Mouse (Mus musculus): ENCODE data around the gene Il17f. TPM values are rescaled to one million over a fixed set of nuclear protein-coding genes. Genes with fewer than 3 reads are reported as not detected.
"Not testable (repeated sequence)": the region's sequence is repeated elsewhere in the genome, so short reads cannot be mapped to it uniquely, and the experiment has no call there.

Il17f gene
- total RNA-seq, 2 experiments from 2014 or later, result not detected

DNA sequence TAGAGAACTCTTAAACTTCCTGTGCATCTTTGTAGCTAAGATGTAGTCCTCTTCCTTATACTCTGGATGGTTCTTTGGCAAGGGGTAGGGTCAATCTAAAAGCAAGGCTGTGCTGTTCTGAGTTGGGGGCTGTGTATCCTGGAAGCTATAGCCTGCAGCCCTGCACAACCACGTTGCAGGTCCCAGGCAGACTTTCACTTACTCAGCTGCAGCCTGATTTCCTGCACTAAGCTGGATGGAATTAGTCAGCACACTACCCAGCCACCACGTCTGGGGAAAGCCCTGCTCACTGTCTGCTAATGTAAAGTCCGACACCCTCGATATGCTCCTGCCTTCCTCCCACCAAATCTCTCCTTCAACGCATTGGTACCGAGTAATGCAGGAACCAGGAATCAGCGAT, 997 bp upstream of the Il17f start:
- ATAC-seq (replicated peaks; ENCODE audit: low FRiP score, poor library complexity, severe bottlenecking), result no peak

GRCm38 (mm10) chr1:20788419-20788818, 2.0 kb downstream of the Il17f start:
- ATAC-seq (replicated peaks; ENCODE audit: low FRiP score, poor library complexity, severe bottlenecking), result no peak

DNA sequence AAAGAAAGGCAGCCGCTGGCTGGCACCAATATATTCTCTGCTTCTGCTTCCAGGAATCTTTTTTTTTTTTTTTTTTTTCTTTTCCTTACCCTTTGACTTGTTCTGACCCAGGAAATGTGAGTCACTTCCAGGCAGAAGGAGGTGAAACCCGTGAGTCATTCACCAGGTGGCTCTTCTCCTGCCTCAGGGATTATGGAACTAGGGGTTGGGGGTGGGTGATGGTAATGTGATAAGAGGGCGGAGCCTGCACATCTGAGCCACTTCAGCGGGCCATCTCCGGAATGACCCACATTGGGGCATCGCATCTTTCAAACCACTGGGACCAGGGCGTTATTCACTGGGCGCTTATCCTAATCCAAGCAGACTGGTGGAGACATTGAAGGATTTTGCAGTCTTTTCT, 3.4 kb downstream of the Il17f start:
- no peak for ATAC-seq (replicated peaks; ENCODE audit: low FRiP score, poor library complexity, severe bottlenecking)

DNA sequence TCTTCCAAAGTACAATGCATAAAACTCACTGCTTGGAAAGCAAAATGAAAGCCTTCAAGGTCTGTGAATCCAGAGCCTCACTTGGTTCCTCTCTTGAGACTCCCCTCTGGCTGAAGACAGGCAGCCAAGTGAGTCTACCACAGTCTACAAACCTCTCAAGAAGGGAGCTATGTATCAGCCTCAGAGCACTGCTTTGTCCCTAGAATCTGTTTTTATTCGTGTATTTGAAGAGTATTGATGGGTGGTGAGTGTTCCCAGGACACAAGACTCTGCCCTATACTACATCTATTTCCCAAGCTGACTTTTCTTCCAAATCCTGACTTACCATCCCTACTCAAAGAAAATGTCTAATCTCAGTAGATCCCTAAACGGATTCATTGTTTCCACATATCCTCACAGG, 12.1 kb downstream of the Il17f start:
- ATAC-seq (replicated peaks; ENCODE audit: low FRiP score, poor library complexity, severe bottlenecking), result no peak

DNA sequence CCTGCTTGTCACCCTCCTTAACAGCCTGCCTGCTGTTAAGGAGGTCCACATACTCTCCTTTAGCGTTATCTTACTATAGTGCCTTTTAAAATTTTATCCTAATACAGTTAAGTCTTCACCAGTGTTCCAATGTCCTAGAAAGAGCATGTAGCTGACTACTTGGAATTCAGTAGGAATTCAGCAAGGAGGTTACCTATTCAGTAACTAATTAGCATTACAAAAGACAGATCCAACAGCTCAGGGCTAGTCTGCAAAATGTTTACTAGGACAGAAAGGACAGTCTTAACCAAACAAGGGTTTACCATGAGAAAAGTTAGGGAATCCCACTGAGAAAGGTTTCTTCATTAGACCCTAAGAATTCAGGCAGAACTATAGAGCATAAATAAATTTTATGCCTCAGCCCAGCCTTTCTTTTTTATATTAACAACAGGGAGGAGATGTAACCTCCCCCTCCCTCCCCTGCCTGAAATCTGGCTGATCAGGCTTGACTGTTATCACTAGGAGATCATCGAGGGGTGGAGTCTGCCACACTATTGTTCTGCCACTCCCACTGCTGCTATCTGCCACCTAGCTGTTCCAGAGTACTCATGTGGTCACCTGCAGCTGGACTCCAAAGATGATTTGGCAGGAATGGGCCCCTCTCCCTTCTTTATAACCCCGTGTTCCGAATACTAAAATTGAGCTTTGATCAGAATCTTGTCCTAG, 16.2 kb downstream of the Il17f start:
- ATAC-seq (replicated peaks; ENCODE audit: low FRiP score, poor library complexity, severe bottlenecking), result not testable (repeated sequence)

DNA sequence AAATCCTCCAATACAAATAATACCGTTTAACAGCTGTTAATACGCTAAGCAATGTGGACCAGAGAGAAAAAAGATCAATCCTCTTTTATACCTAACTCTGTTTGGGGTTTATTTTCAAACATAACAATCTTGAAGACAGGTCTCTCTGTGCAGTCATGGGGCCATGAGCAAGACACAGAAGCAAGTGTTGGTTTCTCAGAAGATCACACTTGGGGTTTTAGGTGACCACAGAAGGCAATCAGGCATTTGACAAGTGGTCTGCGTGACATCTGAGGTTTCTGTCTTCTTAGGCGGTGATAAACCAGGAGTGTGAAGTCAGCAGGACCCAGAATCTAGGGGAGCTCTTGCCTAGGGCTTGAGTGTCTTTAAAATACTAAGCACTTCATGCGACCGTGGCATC, 23.9 kb downstream of the Il17f start:
- ATAC-seq (replicated peaks; ENCODE audit: low FRiP score, poor library complexity, severe bottlenecking), result no peak

GRCm38 (mm10) chr1:20761411-20761810, 29.0 kb downstream of the Il17f start:
- no peak for ATAC-seq (replicated peaks; ENCODE audit: low FRiP score, poor library complexity, severe bottlenecking)

- ATAC-seq (replicated peaks; ENCODE audit: low FRiP score, poor library complexity, severe bottlenecking), result no peak
Measured at GRCm38 (mm10) chr1:20760331-20760730, 30.1 kb downstream of the Il17f start.

DNA sequence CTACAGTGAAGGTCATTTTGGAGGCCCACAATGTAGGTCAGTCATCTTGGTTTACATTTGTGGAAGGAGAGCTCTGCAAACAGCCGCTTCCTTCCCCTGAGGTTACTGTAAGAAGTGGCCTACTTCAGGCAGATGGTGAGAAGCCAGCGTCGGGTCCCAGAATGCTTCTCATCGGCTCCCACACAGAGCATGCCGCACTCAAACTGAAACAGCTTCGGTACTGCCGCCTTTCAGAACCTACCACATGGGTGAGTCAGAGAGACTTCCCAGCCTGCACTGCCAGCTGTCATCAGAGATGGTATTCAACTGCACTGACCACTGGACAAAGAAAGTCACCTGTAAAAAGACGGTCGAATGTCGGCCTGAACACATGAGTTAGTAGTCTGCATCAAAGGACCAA, 30.6 kb downstream of the Il17f start:
- no peak for ATAC-seq (replicated peaks; ENCODE audit: low FRiP score, poor library complexity, severe bottlenecking)

DNA sequence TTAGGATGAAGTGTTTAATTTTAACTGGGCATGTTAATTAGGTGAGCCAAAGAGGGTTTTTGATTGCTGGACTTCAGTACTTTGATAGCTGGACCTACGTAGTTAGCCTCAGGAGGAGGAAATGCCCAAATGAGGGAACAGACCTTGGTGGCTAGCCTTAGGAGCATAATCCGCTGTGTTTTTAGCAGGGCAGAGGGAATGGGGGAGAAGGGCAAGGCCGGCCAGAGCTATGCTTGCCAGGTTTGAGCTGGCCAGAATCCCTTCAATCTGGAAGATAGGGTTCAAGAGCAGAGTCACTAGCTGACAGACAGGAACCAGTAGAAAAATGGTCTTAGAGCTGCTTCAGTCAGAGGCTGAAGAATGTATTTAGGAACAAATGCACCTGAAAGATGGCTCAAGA, 32.8 kb downstream of the Il17f start:
- ATAC-seq (replicated peaks; ENCODE audit: low FRiP score, poor library complexity, severe bottlenecking), result no peak

- no peak for ATAC-seq (replicated peaks; ENCODE audit: low FRiP score, poor library complexity, severe bottlenecking)
Measured at GRCm38 (mm10) chr1:20754439-20754838, 36.0 kb downstream of the Il17f start.

DNA sequence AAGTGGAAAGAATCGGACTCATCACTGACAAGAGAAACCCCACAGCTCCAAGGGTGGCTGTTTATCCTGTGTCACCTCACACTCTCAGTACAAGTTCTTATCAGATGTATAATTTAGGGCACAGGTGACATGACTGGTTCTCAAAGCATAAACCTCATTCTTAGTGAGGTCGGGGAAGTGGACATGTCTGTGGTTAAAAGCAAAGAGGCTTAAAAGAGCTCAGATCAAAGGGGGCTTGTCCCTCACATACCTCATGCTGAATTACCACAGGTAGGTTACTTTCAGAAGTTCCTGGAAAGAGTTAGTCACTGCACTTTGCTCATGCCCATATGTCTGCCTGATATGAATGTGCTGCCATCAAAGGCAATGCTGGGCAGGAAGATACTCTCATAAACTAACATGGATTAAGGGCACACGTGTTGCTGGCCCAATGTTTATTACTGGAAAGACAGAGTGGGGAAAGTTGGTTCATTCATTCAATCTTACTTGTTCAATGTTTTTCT, 49.9 kb downstream of the Il17f start:
- ATAC-seq (replicated peaks; ENCODE audit: low FRiP score, poor library complexity, severe bottlenecking), result no peak

DNA sequence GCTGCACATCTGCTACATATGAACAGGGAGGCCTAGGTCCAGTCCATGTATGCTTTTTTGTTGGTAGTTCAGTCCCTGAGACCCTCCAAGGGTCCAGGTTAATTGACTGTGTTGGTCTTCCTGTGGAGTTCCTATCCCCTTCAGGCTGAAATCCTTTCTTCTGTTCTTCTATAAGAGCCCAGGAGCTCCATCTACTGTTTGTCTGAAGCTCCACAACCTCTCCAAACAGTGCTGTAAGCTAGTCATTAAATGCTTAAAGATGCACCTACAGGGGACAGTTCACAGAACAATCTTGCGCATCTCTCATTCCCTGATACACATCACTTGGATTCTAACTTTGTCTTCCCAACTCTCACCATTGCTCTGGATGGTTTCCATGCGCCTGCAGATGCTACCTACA, 51.9 kb downstream of the Il17f start:
- no peak for ATAC-seq (replicated peaks; ENCODE audit: low FRiP score, poor library complexity, severe bottlenecking)

DNA sequence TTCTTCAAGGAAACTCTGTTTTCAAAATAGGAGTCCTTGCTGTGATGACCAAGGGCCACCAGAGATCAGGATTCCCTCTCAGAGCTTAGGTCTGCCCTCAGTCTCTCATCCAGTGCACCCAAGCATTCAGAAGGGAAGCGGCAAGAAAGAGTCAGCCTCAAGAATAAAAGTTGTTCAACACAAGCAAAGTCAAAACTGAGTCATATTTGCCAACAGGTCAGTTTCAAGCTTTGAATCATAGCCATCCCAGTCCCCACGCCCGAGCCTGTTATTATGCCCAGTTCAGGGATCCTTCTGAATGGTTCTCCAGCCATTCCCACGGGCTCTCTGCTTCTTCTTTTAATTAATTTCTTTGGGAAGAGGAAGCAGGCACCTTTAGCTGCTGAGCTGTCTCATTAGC, 53.8 kb downstream of the Il17f start:
- no peak for ATAC-seq (replicated peaks; ENCODE audit: low FRiP score, poor library complexity, severe bottlenecking)

- no peak for ATAC-seq (replicated peaks; ENCODE audit: low FRiP score, poor library complexity, severe bottlenecking)
Measured at GRCm38 (mm10) chr1:20730903-20731302, 59.5 kb downstream of the Il17f start, which contains the start of gene Il17a. Il17a (plus strand) TSS chr1:20730905.

Other genes starting within 250 kb of the Il17f start
- gene Pkhd1, start 172.6 kb downstream of the Il17f start, total RNA-seq (2015; ENCODE audit: low replicate concordance), result not detected in 2 replicates
- not detected in 2 replicates for gene Pkhd1, start 172.6 kb downstream of the Il17f start, total RNA-seq (2017; ENCODE audit: low replicate concordance)
- gene Il17a, start 59.7 kb downstream of the Il17f start, total RNA-seq (2015; ENCODE audit: low replicate concordance), result not detected in 2 replicates
- not detected in 2 replicates for gene Il17a, start 59.7 kb downstream of the Il17f start, total RNA-seq (2017; ENCODE audit: low replicate concordance)
- 307 and 341 TPM in 2 replicates for gene Mcm3, start 29.7 kb upstream of the Il17f start, total RNA-seq (2015; ENCODE audit: low replicate concordance)
- gene Mcm3, start 29.7 kb upstream of the Il17f start, total RNA-seq (2017; ENCODE audit: low replicate concordance), result 111 and 128 TPM in 2 replicates
- gene Paqr8, start 100.0 kb upstream of the Il17f start, total RNA-seq (2015; ENCODE audit: low replicate concordance), result 0.42 TPM in 1 of 2 replicates, not detected in the other
- not detected in 2 replicates for gene Paqr8, start 100.0 kb upstream of the Il17f start, total RNA-seq (2017; ENCODE audit: low replicate concordance)
- not detected in 2 replicates for gene Efhc1, start 161.0 kb upstream of the Il17f start, total RNA-seq (2015; ENCODE audit: low replicate concordance)
- not detected in 2 replicates for gene Efhc1, start 161.0 kb upstream of the Il17f start, total RNA-seq (2017; ENCODE audit: low replicate concordance)

Data from erythroid progenitor cell, adult 5-6 weeks (primary cell).